Mouse (Mus musculus) NIH3T3 (cell line): ENCODE results near the gene Cd27.

Experiments used
- DNase-seq: peaks from one replicate; pipeline ENCODE4 v3.0.0-alpha.2; 2012; ENCODE audit warnings: low read depth

Cd27 gene

GRCm38 (mm10) chr6:125244551-125244950, 7.7 kb upstream of the Cd27 start:
- no peak for DNase-seq

- no peak for DNase-seq
Measured at GRCm38 (mm10) chr6:125241566-125241965, 4.8 kb upstream of the Cd27 start.

- DNase-seq = no peak
Measured at GRCm38 (mm10) chr6:125240617-125241016, 3.8 kb upstream of the Cd27 start.

GRCm38 (mm10) chr6:125239547-125239946, 2.7 kb upstream of the Cd27 start:
- DNase-seq = no peak

GRCm38 (mm10) chr6:125238396-125238795, 1.6 kb upstream of the Cd27 start:
- peak; percentile 45 for DNase-seq

- DNase-seq = no peak
Measured at GRCm38 (mm10) chr6:125237421-125237820, 611 bp upstream of the Cd27 start.

GRCm38 (mm10) chr6:125236341-125236740, 469 bp downstream of the Cd27 start:
- no peak for DNase-seq

- no peak for DNase-seq
Measured at GRCm38 (mm10) chr6:125234520-125234828, 2.3 kb downstream of the Cd27 start.

GRCm38 (mm10) chr6:125233816-125234519, 2.8 kb downstream of the Cd27 start:
- peak; percentile 34 for DNase-seq

GRCm38 (mm10) chr6:125232516-125232915, 4.3 kb downstream of the Cd27 start:
- no peak for DNase-seq

- DNase-seq = no peak
Measured at GRCm38 (mm10) chr6:125232045-125232437, 4.8 kb downstream of the Cd27 start.

GRCm38 (mm10) chr6:125231117-125232044, 5.4 kb downstream of the Cd27 start, which contains the start of gene Tapbpl:
Gene Tapbpl (minus strand): TSS chr6:125231860.
- peak; percentile 74 for DNase-seq

- no peak for DNase-seq
Measured at GRCm38 (mm10) chr6:125230571-125230970, 6.2 kb downstream of the Cd27 start.

GRCm38 (mm10) chr6:125225518-125226115, 11.2 kb downstream of the Cd27 start:
- DNase-seq = peak; percentile 57

- no peak for DNase-seq
Measured at GRCm38 (mm10) chr6:125222577-125222976, 14.2 kb downstream of the Cd27 start.

- no peak for DNase-seq
Measured at GRCm38 (mm10) chr6:125222146-125222545, 14.7 kb downstream of the Cd27 start.

- no peak for DNase-seq
Measured at GRCm38 (mm10) chr6:125221115-125221745, 15.6 kb downstream of the Cd27 start.

GRCm38 (mm10) chr6:125218963-125219362, 17.8 kb downstream of the Cd27 start:
- peak; percentile 89 for DNase-seq

- no peak for DNase-seq
Measured at GRCm38 (mm10) chr6:125217899-125218298, 18.9 kb downstream of the Cd27 start.

- DNase-seq = no peak
Measured at GRCm38 (mm10) chr6:125216898-125217297, 19.9 kb downstream of the Cd27 start.

GRCm38 (mm10) chr6:125215148-125215954, 21.5 kb downstream of the Cd27 start, which contains the start of gene Vamp1:
Gene Vamp1 (plus strand): TSS chr6:125215551.
- peak; percentile 96 for DNase-seq
